Mouse (Mus musculus) lung, adult 2 months (tissue): Measurements from ENCODE around the gene Rpl29.

Experiments
- CTCF ChIP-seq: fragments of 200-500 bp; IDR thresholded peaks from 2 replicates; pipeline ENCODE4 v1.5.1; 2011; ENCODE audit warnings: mild to moderate bottlenecking, low read length, control low read depth; ENCODE audit not compliant: insufficient read depth
- POLR2A ChIP-seq: fragments of 200-500 bp; IDR thresholded peaks from 2 replicates; pipeline ENCODE4 v1.6.1; 2011; ENCODE audit warnings: low read depth, mild to moderate bottlenecking, control low read depth, low read length, borderline replicate concordance; ENCODE audit errors: extremely low read depth

DNA sequence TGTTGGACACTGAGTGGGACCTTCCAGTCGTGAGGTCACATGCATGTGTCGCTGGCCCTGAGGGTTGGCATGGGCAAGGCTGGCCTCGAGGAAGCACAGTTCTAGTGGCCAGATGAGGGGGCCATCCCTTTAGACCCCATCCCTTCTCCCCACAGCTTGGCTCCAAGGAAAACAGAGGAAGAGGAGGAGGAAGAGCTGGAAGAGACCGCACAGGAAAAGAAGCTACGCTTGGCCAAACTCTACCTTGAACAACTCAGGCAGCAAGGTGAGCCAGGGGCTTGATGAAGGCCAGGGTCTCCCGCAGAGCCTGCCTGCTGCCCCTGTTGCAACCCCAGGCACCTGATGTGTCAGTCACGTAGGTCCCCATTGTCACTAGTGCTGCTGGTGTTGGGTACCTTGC lies 51.3 kb downstream of the Rpl29 start:
- TF ChIP-seq CTCF, result no peak
- no peak for TF ChIP-seq POLR2A
